ENCODE assay signal across 11 mouse cellular contexts in genomic region chr11:88488175-88488940, GRCm38 (mm10).
DNase-seq lines count a peak whose midpoint lies in the region; ATAC-seq and TF ChIP-seq lines count a peak whose summit lies in the region.
"Had no signal": no experiment of that assay in that cellular context is flagged by ENCODE, and none has a peak within 500 bp of the region (broad histone marks: within the 10 kb centered on the region; RNA-seq: fewer than 3 reads in every experiment).

No protein-coding gene starts in this region.

- peaks cover 70% of the 10 kb centered on the region for H3K4me1 ChIP-seq in heart, embryonic 10.5 days
- H3K4me1 ChIP-seq in forebrain, postnatal 0 days (ENCODE audit: insufficient read depth): peaks cover 8% of the 10 kb centered on the region
- peaks cover 76% of the 10 kb centered on the region for H3K4me1 ChIP-seq in midbrain, embryonic 13.5 days (replicated peaks)

- peak; percentile 54 for ATAC-seq in forebrain, postnatal 0 days
- ATAC-seq in midbrain, embryonic 13.5 days: peak; percentile 22; the same call in 1 of the 2 replicates
- ATAC-seq: CD4-positive, CD25-positive, alpha-beta regulatory T cell, adult 4 months had no signal

- H3K27ac ChIP-seq in heart, embryonic 10.5 days: 0 out of 2 replicates have a peak overlapping the region, but pooled peaks have one; percentile 45
- no peak overlapping the region for H3K27ac ChIP-seq in forebrain, postnatal 0 days (ENCODE audit: low read depth, low read length)
- H3K27ac ChIP-seq in midbrain, embryonic 13.5 days: peak overlapping the region; percentile 82

- no peaks in the 10 kb centered on the region for H3K9me3 ChIP-seq in heart, embryonic 10.5 days
- H3K9me3 ChIP-seq in forebrain, postnatal 0 days (ENCODE audit: low read length): no peaks in the 10 kb centered on the region
- no peaks in the 10 kb centered on the region for H3K9me3 ChIP-seq in midbrain, embryonic 13.5 days

- DNase-seq in heart, embryonic 10.5 days (ENCODE audit: low spot score): no peak
- DNase-seq in heart, adult 9 months (ENCODE audit: low spot score in 2 of 2): no peak
- DNase-seq in brain, adult 2 months (ENCODE audit: low read depth, low spot score): peak; percentile 40
- DNase-seq in forebrain, postnatal 0 days: no peak
- no peak for DNase-seq in right cerebral cortex, postnatal 36 days (ENCODE audit: low spot score in 2 of 2)
- no peak for DNase-seq in kidney, postnatal 4 days
- no peak for DNase-seq in adrenal gland, postnatal 10 days
- DNase-seq: spleen, adult 18-20 months; thymus, postnatal 25 days had no signal

- H3K27me3 ChIP-seq in heart, embryonic 10.5 days (ENCODE audit: insufficient read depth, poor library complexity, severe bottlenecking): no peaks in the 10 kb centered on the region
- H3K27me3 ChIP-seq in forebrain, postnatal 0 days (ENCODE audit: insufficient read depth, low read length): no peaks in the 10 kb centered on the region
- no peaks in the 10 kb centered on the region for H3K27me3 ChIP-seq in midbrain, embryonic 13.5 days

- H3K4me2 ChIP-seq in forebrain, postnatal 0 days (ENCODE audit: low read depth): no peak overlapping the region
- no peak overlapping the region for H3K4me2 ChIP-seq in midbrain, embryonic 13.5 days (replicated peaks)

- no peak overlapping the region for H3K9ac ChIP-seq in forebrain, postnatal 0 days
- no peak overlapping the region for H3K9ac ChIP-seq in midbrain, embryonic 13.5 days (replicated peaks)

- 70% methylated on average over 13 of the region's 13 CpGs for WGBS in heart, embryonic 10.5 days
- whole genome bisulfite sequencing in forebrain, postnatal 0 days: 34% methylated on average over 13 of the region's 13 CpGs
- WGBS in midbrain, embryonic 13.5 days: 44% methylated on average over 13 of the region's 13 CpGs

- no peak for TF ChIP-seq CTCF in forebrain, postnatal 0 days (IDR thresholded peaks at IDR 0.05; ENCODE audit: low read depth)

- no peak overlapping the region for H3K4me3 ChIP-seq in heart, embryonic 10.5 days
- H3K4me3 ChIP-seq in forebrain, postnatal 0 days (ENCODE audit: low read depth, low read length): no peak overlapping the region
- H3K4me3 ChIP-seq in midbrain, embryonic 13.5 days (replicated peaks): no peak overlapping the region

- peaks cover 8% of the 10 kb centered on the region; the same call in 1 of the 2 replicates for H3K36me3 ChIP-seq in heart, embryonic 10.5 days
- no peaks in the 10 kb centered on the region for H3K36me3 ChIP-seq in forebrain, postnatal 0 days (ENCODE audit: insufficient read depth)
- no peaks in the 10 kb centered on the region for H3K36me3 ChIP-seq in midbrain, embryonic 13.5 days
